Mouse (Mus musculus): ENCODE measurements around the gene Prkcg.
A peak's percentile ranks its signal among the peaks of the same experiment; 100 is the strongest.
"Not testable (repeated sequence)": the region's sequence is repeated elsewhere in the genome, so short reads cannot be mapped to it uniquely, and the experiment has no call there.

Prkcg gene

DNA sequence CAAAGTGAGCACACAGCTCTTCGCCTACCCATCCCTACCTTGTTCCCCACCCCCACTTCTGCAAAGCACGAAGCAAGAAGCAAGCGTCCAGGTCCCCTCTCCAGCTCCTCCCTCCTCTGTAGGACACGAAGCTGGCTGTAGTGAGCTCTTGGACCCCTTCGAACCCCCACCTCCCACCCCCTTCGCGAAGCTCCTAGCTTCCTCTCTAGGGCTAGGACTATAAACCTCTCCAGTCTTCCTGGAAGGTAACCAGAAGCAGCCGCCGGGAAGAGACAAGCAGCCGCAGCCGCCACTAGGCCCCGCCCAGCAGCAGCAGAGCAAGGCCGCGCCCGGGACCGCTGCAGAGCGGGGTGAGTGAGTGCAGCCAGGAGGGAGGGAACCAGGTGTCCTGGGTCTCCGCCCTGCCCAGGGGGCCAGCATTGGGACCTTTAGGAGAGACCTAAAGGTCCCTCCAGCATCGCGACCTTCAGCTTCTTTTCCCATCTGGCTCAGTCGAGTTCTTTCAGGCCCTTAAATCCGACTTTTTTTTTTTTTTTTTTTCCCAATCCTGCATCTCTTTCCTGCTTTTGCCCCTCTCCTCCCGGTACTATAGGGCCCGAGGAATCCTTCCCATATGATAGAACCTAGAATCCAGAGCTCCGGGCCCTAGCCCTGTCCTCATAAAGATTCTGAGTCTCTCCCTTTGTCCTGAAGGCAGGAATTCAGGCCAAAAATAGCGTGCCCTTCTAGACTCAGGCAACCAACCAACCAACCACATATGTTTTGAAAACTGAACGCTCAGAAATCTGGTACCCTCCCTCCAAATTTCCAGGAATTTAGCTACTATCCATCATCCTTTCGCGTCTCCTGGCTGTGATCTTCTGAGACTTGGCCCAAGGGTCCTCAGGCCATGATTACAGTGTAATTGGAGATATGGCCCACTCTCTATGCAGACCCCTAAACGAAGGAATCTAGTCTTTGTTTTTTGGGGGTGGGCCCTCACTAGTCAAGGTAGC, at the start of gene Prkcg, which contains the start of gene Myadm:
Prkcg (plus strand) TSS at position 204 of the 995 bp plus-strand sequence.
Myadm (plus strand) TSS at position 105 of the 995 bp plus-strand sequence.
- DNase-seq (ENCODE audit: low spot score in 2 of 2) = peak; percentile 50 to 62

DNA sequence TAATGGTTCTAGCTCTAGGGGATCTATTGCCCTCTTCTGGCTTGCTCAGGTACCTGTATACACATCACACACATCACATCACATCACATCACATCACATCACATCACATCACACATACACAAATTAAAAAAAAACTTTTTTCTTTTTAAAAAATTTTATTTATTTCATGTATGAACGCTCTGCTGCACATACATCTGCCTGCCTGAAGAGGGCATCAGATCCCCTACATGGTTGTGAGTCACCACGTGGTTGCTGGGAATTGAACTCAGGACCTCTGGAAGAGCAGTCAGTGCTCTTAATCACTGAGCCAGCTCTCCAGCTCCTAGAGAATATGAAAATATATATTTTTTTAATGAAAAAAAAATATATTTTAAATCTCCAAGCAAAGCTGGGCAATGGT, 49.8 kb upstream of the Prkcg start:
- no peak for DNase-seq (ENCODE audit: low spot score in 2 of 2)

DNA sequence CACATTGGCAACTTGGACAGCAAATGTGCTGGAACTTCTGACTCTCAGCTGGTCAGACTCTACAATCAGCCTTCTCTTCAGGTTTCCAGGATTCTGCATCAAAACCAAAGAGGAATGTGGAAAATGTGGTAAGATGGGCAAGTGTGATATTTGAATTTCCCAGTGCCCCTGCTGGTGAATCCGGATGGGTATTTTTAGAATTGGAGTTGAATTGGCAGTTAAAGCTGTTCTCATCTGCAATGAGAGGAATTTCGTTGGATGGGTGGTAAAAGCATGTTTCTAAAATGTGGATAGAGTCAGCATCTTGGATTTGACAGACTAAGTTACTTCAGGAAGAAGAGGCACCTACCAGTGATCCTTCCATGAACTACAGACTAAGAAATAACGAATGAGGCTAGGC, 28.3 kb upstream of the Prkcg start:
- no peak for DNase-seq (ENCODE audit: low spot score in 2 of 2)

DNA sequence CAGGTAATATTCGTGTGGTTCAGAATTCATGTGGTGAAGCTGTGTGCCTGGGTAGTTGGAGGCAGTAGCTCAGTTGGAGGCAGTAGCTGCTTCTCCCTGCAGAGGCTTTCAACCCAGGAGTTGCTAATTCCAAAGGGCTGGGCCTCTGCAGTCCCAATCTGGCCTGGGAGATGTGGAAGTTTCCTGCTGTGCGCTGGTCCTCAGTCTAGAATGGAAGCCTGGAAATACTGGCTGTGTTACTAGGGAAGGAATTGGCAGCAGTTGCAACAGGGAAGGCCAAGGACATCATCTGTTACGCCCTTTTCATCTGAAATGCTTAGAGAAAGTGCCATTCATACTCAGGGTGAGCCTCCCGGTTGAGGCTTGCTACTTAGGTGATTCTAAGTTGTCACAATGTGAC, 27.5 kb upstream of the Prkcg start:
- no peak for DNase-seq (ENCODE audit: low spot score in 2 of 2)

DNA sequence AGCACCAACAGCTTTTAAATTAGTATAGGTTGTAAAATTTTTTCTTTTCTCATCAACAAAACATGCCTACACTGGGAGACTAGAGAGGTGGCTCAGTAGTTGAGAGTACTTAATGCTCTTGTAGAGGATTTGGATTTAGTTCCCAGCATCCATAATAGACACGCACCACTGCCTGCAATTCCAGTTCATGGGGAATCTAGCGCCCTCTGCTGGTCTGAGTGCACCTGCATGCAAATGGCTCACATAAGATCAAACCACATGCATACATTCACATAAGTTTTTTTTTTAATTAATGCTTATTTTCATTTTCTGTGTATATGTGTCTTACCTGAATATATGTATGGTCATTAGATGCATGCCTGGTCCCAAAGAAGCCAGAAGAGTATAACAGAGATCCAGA, 26.2 kb upstream of the Prkcg start:
- DNase-seq (ENCODE audit: low spot score in 2 of 2) = peak in 1 of 2 experiments; percentile 29

DNA sequence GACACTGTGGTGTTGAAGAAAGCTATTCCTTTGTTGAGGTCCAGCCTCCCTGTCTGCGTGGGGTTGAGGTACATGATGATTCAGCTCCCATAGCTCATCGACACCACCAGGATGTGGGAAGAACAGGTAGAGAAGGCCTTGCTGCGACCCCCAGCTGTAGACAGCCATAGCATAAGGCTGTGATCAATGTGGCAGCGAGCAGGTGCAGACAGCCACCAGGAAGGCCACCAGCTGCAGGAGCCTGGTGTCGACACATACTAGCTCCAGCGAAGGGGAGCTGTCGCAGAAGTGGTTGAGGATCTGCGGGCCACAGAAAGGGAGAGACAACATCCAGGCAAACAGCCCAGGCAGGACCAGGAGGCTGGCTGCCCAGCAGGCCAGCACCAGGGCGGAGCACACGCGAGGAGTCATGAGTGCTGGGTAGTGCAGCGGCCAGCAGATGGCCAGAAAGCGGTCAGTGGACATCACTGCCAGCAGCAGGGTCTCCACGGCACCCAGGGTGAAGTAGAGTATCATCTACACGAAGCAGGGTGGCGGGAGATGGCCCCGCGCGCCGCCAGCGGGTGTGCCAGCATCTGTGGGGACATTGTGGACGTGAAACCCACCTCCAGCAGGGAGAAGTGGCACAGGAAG, 24.5 kb upstream of the Prkcg start:
- no peak for DNase-seq (ENCODE audit: low spot score in 2 of 2)

DNA sequence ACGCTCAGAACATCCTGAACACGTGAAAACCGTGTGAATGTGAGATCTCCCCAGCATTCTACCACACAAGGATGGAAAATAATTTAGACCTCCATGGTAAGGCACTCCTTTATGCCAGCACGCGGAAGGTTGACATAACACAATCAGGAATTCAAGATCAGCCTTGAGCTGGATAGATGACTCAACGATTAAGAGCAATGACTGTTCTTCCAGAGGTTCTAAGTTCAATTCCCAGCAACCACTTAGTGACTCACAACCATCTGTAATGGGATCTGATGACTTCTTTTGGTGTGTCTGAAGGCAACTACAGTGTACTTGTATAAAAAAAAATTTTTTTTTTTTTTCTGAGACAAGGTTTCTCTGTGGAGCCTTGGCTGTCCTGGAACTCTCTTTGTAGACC, 23.7 kb upstream of the Prkcg start:
- no peak for DNase-seq (ENCODE audit: low spot score in 2 of 2)

DNA sequence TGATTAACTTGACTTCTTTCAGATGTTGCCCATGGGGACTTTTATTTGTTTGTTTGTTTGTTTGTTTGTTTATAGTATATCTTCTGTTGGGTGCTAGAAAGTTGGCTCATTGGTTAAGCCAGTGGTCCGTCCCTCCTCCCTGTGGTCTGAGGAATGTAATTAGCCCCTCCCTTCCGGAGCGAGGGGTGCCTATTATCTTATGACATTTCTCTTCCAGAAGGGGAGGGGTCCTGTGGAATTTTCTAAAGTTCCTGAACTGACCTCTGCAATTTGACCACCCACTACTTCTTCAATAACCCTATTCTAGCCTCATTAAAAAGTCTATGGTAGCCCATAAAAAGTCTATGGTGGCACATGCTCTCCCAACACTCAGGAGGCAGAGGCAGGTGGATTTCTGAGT, 21.7 kb upstream of the Prkcg start:
- DNase-seq (ENCODE audit: low spot score in 2 of 2) = no peak

DNA sequence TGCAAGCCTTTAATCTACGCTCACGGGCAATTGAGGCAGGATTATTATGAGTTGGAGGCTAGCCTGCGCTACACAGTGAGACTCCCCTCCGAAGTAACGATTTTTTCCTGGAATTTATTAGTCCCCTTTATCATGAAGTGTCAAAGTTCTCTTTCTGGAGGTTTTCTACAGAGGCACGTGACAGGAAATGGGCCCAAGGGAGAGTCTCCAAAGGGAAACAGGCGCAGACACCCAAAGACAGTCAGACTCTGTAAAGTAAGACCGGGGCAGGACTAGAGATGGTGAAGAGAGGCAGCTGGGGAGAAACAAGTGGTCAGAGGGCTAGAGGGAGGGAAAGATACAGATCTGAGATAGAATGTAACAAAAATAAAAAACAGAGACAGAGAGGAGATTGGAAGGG, 21.1 kb upstream of the Prkcg start:
- DNase-seq (ENCODE audit: low spot score in 2 of 2) = no peak

DNA sequence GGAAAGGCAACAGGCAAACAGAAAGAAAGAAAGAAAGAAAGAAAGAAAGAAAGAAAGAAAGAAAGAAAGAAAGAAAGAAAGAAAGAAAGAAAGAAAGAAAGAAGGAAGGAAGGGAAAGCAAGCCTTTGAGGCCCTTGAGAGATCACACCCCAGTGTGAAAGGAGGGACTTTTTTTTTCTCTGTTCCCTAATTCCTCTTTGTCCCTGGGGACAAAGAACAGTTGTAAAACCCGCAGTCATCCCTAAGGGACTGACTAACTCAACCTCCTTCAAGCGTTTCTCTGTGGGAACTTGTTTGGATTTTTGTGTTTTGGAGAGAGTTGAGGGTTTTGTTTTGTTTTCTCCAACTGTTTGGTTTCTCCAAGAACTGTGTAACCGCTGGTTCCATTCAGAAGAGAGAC, 20.7 kb upstream of the Prkcg start:
- no peak for DNase-seq (ENCODE audit: low spot score in 2 of 2)

DNA sequence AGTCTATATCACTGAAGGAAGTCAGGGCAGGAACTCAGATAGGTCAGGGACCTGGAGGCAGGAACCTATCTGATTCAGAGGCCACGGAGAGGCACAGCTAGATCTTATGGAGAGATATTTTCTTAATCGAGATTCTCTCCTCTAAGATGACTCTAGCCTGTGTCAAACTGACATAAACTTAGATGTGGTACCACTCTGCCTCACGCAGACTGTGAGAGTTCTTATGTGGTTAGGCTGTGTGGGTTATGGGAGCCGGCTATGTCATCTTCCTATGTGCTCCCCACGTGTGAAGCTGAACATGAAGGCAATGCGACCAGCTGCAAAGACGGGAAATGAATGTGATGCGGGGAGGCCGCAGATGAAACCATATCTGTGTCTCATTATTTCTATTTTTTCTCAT, 16.8 kb upstream of the Prkcg start:
- DNase-seq (ENCODE audit: low spot score in 2 of 2) = no peak

DNA sequence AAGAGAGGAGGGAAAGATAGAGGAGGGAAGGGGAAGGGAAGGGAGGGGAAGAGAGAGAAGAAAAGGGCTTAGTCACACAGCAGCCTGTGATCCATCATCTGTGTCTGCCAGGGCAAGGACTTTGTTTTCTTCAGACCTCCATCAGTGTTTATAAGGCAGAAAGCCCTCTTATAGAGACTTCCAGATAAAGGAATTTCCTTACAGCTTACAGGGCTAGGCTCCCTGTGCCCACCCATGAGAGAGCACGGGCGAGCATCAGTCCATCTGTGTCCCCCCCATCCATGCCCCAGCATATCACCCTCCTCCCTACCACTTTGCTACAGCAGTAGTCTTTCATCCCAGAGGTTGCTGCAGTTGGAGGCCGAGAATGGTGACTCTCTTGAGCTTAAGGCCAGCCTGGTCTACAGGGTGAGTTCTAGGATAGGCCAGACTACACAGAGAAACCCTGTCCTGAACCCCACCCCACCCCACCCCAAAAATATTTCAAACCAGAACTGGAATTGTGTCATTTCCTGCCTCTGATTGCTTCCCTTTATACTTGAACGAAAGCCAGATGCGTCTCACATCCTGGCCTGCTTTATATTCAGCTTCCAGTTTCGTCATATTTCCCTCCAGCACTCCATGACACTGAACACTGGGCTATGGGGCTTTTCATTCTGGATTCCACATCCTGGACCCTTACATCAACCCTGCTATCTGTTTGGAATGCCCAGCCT, 13.4 kb upstream of the Prkcg start:
- no peak for DNase-seq (ENCODE audit: low spot score in 2 of 2)

DNA sequence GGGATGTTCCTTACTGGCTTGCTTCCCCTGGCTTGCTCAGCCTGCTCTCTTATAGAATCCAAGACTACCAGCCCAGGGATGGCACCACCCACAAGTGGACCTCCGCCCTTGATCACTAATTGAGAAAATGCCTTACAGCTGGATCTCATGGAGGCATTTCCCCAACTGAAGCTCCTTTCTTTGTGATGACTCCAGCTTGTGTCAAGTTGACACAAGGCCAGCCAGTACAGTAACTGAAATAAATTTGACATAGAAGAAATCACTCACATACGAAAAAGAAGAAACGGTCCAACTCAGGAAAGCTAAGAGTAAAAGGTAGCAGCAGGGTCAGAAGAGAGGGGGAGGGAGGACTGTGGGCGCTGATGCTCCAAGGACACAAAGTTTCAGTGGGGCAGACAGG, 12.2 kb upstream of the Prkcg start:
- not testable (repeated sequence) for DNase-seq (ENCODE audit: low spot score in 2 of 2)

DNA sequence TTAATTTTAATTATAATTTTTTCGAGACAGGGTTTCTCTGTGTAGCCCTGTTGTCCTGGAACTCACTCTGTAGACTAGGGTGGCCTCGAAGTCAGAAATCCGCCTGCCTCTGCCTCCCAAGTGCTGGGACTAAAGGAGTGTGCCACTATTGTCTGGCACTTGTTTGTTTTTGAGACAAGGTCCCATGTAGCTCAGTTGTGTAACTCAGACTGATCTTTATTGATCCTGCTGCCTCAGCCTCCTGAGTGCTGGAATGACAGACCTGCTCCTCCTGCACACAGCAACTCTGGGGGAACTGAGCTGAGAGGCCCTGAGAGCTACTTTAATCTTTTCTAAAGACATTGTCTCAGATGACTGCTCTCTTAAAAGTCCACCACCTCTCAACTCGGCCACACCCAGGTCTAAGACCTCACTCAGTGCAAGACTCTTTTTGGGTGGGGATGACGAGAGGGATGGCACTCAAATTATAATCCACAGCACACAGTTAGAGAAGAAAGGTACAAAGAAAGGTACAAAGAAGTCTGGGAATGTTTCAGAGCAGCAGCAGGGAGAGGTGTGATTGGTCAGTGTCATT, 8.8 kb upstream of the Prkcg start:
- no peak for DNase-seq (ENCODE audit: low spot score in 2 of 2)

DNA sequence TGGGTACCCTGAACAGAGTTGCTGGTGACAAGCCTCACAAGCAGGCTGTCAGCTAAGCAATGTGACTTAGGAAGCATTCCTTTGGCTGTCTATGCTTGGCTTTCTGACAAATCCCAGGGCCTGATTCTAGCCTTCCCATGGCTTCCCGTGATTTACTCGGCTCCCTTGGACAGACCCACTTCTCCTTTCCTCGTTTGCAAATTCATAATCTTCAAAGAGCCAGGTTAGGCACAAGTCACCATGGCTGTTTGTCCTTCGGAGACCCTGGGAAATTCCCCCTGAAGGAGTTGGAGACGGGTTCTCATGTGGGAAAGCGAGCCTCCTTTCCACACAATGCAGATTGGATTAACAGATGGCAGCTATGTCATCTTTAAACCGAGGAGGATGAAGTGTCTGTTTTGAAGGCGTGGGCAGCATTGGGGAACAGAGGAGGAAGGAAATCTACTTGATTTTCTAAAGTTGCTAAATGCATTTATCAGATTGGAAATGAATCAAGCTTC, 8.3 kb upstream of the Prkcg start:
- DNase-seq (ENCODE audit: low spot score in 2 of 2) = no peak

DNA sequence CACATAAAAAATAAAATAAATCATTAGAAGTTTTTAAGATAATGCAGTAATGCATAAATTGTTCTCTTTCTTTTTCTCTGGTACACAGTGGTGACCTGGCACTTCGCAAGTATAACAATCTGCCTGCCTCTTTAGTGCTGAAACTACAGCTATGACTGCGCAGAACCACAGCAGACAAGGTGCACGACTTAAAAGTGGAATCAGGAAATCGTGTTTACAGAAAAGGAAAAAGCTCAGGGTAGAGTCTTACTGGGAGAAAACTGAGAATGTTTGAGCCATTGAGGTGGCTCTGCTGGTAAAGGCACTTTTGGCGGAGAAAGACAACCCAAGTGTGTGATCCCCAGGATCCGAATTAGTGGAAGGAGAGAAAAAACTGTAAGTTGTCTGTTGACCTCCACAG, 7.2 kb upstream of the Prkcg start:
- no peak for DNase-seq (ENCODE audit: low spot score in 2 of 2)

DNA sequence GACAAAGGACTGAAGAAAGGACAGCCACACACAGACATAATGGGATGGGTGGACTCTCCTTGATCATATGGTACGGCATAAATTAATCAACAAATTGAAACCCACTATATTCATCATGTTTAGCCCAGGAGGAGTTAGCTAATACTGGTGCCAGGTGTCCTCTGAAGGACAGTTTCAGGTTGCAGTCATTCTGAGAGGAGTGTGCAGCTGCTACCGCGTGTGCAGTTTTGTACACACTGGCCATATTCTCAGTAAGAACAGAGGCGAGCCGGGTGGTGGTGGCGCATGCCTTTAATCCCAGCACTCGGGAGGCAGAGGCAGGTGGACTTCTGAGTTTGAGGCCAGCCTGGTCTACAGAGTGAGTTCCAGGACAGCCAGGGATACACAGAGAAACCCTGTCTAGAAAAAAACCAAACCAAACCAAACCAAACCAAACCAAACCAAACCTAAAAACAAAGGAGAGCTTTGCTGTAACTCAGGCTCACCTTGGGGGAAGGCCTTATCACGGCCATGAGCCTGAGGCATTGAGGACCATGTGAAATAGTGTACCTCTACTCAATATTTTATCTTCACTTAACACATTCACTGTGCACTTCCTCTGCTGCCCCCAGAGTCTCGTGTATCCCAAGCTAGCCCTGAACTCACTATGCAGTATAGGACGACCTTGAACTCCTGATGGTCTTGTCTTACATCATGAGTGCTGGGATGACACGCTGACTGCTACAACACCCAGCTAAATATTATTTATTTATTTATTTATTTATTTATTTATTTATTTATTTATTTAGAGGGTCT, 5.7 kb upstream of the Prkcg start:
- no peak for DNase-seq (ENCODE audit: low spot score in 2 of 2)

DNA sequence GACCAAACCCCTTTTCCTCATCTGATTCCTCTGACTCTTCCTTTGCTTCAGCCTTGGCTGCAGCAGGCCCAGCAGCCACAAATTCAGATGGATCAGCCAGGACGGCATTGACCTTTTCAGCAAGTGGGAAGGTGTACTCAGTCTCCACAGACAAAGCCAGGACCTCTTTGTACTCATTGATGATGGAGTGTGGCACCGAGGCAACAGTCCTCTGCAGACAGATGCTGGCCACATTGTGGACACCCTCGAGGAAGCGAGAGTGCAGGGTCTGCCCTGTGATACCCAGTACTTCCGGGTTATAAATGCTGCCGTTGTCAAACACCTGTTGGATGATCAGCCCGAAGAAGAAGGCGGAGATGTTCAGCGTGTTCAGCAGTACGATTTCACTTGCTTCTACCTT, 4.4 kb upstream of the Prkcg start:
- DNase-seq (ENCODE audit: low spot score in 2 of 2) = no peak

DNA sequence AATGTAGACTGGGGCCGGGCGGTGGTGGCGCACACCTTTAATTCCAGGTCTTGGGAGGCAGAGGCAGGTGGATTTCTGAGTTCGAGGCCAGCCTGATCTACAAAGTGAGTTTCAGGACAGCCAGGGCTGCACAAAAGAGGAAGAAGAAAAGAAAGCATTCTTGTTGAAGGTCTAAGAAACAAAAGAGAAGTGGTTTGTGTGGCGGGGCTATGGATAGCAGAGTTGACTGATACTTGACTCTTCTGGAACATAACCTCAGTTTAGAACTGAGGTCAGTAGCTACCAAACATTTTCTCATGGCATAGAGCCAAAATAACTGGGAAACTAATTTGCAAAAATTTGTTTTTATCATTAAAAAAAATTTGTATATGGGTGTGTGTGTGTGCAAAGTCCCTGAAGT, 2.9 kb upstream of the Prkcg start:
- DNase-seq (ENCODE audit: low spot score in 2 of 2) = no peak

DNA sequence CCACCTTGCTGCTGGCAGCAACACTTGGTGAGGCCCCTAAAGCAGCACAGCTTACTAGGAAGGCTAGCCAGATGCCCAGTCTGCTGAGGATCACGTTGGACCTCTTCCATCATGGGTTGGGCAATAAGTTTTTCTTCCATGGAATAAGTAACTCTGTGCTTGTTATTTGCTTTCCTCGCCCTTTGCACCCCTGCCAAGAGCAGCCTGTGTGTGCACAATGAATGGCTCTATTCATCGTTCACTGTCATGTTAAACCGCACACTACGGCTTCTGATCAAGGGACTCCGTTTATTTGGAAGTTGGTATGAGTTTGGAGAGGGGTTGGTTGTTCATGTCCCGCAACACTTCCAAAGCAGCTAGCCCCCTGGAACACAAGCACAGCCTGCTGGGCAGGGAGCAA, 1.8 kb upstream of the Prkcg start:
- no peak for DNase-seq (ENCODE audit: low spot score in 2 of 2)
